Mouse (Mus musculus) hindbrain, embryonic 10.5 days (tissue): Measurements from ENCODE around the gene Usp49. TPM values are rescaled to one million over a fixed set of nuclear protein-coding genes. Genes with fewer than 3 reads are reported as not detected.
"Not testable (repeated sequence)": the region's sequence is repeated elsewhere in the genome, so short reads cannot be mapped to it uniquely, and the experiment has no call there.

ENCODE experiments used
- DNase-seq: peaks from one replicate; pipeline ENCODE4 v3.0.0-alpha.2; 2017; ENCODE audit warnings: low spot score
- H3K27ac ChIP-seq: fragments of 300-500 bp; sonication (generic); 2 replicates; pipeline ENCODE4 v1.5.1; 2016; ENCODE audit warnings: mild to moderate bottlenecking, moderate library complexity
- H3K27me3 ChIP-seq: fragments of 300-500 bp; sonication (generic); 2 replicates; pipeline ENCODE4 v1.6.1; 2016; ENCODE audit warnings: mild to moderate bottlenecking; ENCODE audit not compliant: poor library complexity, insufficient read depth, severe bottlenecking
- H3K36me3 ChIP-seq: fragments of 300-500 bp; sonication (generic); 2 replicates; pipeline ENCODE4 v1.6.1; 2016; ENCODE audit warnings: mild to moderate bottlenecking, moderate library complexity
- H3K4me1 ChIP-seq: fragments of 300-500 bp; sonication (generic); replicated peaks from 2 replicates; pipeline ENCODE4 v1.6.1; 2016; ENCODE audit warnings: mild to moderate bottlenecking
- H3K4me3 ChIP-seq: fragments of 300-500 bp; sonication (generic); 2 replicates; pipeline ENCODE4 v1.5.1; 2016; ENCODE audit warnings: mild to moderate bottlenecking, moderate library complexity
- H3K9me3 ChIP-seq: fragments of 300-500 bp; sonication (generic); 2 replicates; pipeline ENCODE4 v1.6.1; 2016; ENCODE audit warnings: mild to moderate bottlenecking, moderate library complexity
- WGBS: fragments of 180-500 bp; shearing (Covaris S2); methylation state at CpG from one replicate; pipeline ENCODE4 v1.1.7; 2016; 5-methylcytosine and 5-hydroxymethylcytosine counted together
- polyA plus RNA-seq: library from polyadenylated mRNA; unstranded; fragments of >200 nt; fragmentation: Nextera tagmentation; extraction: Ambion mirVana; gene quantifications from 2 replicates; pipeline ENCODE4 v1.2.1, GENCODE M21; 2016

Usp49 gene
- polyA plus RNA-seq, 1 experiment from 2014 or later = 8.4 TPM

DNA sequence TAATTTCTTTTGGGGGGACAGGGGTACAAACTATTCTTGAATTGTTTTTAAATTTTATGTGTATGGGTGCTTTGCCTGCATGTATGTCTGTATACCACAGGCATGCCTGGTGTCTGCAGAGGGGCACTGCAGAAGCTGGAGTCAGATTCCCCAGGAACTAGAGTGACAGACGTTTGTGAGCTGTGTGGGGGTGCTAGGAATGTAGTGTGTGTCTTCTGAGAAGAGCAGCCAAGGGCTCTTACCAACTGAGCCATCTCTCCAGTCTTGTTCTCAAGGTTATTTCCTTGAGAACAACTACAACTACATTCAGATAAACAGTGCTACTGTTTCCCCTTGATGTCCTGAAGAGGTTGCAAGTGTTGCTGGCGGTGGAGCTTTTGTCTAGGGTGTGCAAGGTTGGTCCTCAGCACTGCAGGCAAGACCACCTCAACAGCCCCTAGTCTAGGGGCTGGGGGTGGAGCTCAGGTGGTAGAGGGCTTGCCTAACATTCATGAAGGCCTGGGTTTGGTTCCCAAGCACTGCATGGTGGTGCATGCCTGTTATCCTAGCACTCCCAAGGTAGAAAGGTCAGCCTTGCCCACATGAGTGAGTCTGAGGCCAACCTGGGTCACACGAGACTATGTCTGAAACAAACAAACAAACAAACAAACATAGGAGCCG lies 1.8 kb downstream of the Usp49 start:
- no peak for DNase-seq
- H3K36me3 ChIP-seq = peaks cover 17% of the 10 kb centered on the region
- no peaks in the 10 kb centered on the region for H3K9me3 ChIP-seq
- no peak overlapping the region for H3K27ac ChIP-seq
- no peaks in the 10 kb centered on the region for H3K27me3 ChIP-seq
- 72% methylated on average over 4 of the region's 4 CpGs for WGBS
- H3K4me1 ChIP-seq = peaks cover 42% of the 10 kb centered on the region
- H3K4me3 ChIP-seq = no peak overlapping the region

DNA sequence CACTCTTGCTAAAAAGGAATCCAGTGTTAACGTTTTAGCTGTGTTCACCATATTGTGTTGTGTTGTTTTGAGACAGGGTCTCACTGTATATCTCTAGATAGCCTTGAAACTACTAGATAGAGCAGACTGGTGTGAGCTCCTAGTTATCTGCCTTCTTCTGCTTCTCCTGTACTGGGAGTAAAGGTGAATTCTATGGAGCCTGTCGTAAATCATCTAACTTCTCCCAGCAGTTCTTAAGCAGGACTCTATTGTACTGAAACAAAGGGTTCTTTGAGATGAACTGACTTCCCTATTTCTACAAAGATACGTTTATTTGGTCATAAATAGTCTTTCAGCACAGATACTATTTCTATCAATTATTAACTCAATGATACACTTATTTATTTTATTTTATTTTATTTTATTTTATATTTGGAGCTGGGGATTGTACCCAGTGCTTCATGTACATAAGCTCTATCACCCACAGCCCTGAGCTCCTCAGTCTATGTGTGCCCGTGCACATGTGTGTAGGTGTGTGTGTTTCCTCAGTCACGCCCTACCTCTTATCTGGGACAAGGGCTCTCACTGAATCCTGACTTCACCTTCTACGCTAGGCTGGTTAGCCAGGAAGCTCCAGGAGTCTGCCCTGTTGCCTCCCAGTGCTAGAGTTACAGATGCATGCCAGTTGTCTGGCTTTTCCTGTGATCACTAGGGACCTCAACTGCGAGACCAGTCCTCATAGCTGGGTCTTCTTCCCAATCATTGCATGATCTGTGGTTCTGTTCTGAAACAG lies 3.7 kb downstream of the Usp49 start:
- Histone ChIP-seq H3K27ac (no peak overlapping the region), H3K4me1 (peaks cover 33% of the 10 kb centered on the region), H3K36me3 (peaks cover 14% of the 10 kb centered on the region), H3K4me3 (no peak overlapping the region), H3K27me3 (no peaks in the 10 kb centered on the region), H3K9me3 (no peaks in the 10 kb centered on the region)
- 84% methylated on average over 7 of the region's 7 CpGs for WGBS
- DNase-seq = no peak

DNA sequence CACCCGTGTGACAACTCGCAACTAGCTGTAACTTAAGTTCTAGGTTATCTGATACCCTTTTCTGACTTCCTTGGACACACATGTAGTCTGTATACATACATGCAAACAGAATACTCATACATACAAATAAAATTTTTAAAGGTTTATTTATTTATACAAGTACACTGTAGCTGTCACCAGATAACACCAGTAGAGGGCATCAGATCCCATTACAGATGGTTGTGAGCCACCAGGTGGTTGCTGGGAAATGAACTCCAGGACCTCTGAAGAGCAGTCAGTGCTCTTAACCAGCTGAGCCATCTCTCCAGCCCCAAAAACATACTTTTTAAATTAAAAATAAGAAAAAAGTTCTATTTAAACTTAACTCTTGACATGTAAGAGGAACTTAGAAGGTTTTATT lies 12.5 kb downstream of the Usp49 start:
- Histone ChIP-seq H3K4me3 (no peak overlapping the region), H3K36me3 (no peaks in the 10 kb centered on the region), H3K27me3 (no peaks in the 10 kb centered on the region), H3K4me1 (peaks cover 6% of the 10 kb centered on the region; the same call in 1 of the 2 replicates), H3K9me3 (no peaks in the 10 kb centered on the region), H3K27ac (no peak overlapping the region)
- 87% methylated on average over 2 of the region's 2 CpGs for WGBS
- DNase-seq = no peak

DNA sequence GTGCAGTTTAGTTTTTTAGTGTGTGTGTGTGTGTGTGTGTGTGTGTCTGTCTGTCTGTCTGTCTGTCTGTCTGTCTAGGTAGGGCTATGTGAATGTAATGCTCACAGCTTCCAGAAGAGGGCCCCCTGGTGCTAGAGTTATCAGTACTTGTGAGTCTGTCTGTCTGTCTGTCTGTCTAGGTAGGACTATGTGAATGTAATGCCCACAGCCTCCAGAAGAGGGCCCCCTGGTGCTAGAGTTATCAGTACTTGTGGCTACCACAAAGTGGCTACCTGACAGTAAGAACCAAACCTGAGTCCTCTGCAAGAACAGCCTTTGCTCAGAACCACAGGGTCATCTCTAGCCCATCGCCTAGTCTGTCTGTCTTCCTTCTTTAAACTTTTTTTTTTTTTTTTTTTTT lies 16.2 kb downstream of the Usp49 start:
- H3K9me3 ChIP-seq = no peaks in the 10 kb centered on the region
- H3K27me3 ChIP-seq = no peaks in the 10 kb centered on the region
- H3K4me1 ChIP-seq = peaks cover 26% of the 10 kb centered on the region
- no peak overlapping the region for H3K4me3 ChIP-seq
- H3K27ac ChIP-seq = no peak overlapping the region
- 72% methylated on average over 1 of the region's 1 CpGs for WGBS
- H3K36me3 ChIP-seq = no peaks in the 10 kb centered on the region
- DNase-seq = peak; percentile 72

DNA sequence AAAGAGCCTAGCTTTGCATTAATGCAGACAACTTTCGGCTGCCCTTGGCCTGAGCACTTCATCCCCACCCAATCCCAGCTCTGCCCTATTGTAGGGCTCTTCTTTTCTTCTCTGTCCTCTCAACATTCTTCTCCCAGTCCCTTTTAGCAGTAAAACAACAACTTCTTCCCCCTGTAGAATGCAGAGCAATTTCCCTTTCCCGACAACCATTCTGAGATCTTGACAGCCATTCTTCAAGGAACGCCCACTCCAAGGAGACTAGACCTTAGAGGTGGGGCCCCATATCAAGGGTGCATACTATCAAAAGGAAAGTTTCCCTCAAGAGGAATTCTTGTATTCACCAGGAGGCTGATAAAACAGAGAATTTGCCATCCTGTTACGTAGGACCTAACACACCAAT lies 18.5 kb downstream of the Usp49 start:
- DNase-seq = peak; percentile 13
- peaks cover 38% of the 10 kb centered on the region for H3K4me1 ChIP-seq
- peaks cover 5% of the 10 kb centered on the region; the same call in 1 of the 2 replicates for H3K36me3 ChIP-seq
- H3K9me3 ChIP-seq = no peaks in the 10 kb centered on the region
- no peak overlapping the region for H3K4me3 ChIP-seq
- WGBS = 49% methylated on average over 4 of the region's 4 CpGs
- no peaks in the 10 kb centered on the region for H3K27me3 ChIP-seq
- peak overlapping the region; percentile 78; the same call in 1 of the 2 replicates for H3K27ac ChIP-seq

DNA sequence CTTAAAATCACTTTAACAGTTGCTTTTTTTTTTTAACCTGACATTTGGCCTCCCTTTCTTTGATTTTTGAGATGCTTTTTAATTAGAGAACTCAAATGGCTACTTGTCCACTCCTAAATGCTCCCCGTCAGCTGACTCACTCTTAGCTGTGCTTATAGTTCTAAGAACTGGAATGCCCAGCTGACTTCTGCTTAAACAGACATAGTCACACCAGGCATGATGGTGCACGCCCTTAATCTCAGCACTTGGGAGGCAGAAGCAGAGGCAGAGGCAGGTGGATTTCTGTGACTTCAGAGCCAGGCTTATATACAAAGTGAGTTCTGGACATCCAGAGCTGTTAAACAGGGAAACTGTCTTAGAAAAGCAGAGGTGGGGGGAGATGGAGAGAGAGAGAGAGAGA lies 21.5 kb downstream of the Usp49 start:
- Histone ChIP-seq H3K27me3 (no peaks in the 10 kb centered on the region), H3K9me3 (no peaks in the 10 kb centered on the region), H3K36me3 (peaks cover 9% of the 10 kb centered on the region; the same call in 1 of the 2 replicates), H3K4me1 (peaks cover 38% of the 10 kb centered on the region), H3K4me3 (no peak overlapping the region), H3K27ac (peak overlapping the region; percentile 78)
- 68% methylated on average over 2 of the region's 2 CpGs for WGBS
- DNase-seq = no peak

DNA sequence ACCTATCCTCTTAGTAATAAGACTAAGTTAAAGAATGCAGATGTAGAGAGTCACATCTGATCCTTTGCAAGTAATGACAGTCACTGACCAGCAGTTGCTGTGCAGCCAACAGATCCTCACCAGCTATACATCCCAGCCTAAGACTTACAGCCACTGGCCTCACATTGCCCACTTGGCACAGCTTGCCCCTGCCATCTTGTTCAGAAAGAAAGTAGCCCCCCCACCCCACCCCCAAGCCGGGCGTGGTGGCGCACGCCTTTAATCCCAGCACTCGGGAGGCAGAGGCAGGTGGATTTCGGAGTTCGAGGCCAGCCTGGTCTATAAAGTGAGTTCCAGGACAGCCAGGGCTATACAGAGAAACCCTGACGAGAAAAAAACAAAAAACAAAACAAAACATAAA lies 23.9 kb downstream of the Usp49 start:
- not testable (repeated sequence) for H3K27me3 ChIP-seq, H3K4me3 ChIP-seq, DNase-seq, H3K36me3 ChIP-seq, H3K9me3 ChIP-seq, H3K27ac ChIP-seq
- 92% methylated on average over 8 of the region's 8 CpGs for WGBS
- peaks cover 23% of the 10 kb centered on the region for H3K4me1 ChIP-seq

DNA sequence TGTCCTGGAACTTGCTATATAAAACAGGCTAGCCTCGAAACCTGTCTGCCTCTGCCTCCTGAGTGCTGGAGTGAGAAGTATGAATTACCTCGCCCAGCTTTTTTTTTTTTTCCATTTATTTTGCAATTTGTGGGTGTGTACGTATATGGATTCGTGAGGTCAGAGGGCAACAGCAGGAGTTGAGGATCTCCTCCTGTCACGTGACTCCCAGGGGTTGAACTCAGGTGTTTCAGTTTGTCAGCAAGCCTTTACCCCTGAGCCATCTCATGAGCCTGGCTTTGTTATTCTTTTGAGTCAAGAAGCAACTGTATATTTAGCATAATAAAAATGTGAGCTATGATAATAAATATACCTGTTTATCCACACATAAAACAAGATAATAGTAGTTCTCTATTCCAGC lies 25.2 kb downstream of the Usp49 start:
- Histone ChIP-seq H3K4me1 (peaks cover 21% of the 10 kb centered on the region), H3K36me3 (peaks cover 11% of the 10 kb centered on the region; the same call in 1 of the 2 replicates), H3K9me3 (no peaks in the 10 kb centered on the region), H3K27ac (no peak overlapping the region), H3K27me3 (no peaks in the 10 kb centered on the region), H3K4me3 (no peak overlapping the region)
- no peak for DNase-seq
- WGBS = 81% methylated on average over 5 of the region's 5 CpGs

DNA sequence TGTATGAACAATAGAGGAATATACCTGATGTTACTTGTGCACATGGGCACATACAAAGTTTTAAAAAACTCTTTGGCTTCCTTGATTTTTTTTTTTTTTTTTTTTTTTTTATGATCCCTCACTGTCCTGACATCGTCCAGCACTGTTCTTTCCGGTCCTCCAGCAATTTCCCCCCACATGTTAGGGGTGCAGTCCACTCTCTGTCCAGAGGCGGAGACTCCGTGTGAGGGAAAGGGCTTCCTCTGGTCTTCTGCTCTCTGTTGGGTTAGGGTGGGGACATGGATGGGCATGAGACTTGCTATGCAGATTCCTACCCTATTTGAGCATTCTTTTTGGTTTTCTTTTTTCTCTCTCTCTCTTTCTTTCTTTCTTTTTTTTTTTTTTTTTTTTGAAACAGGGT lies 27.4 kb downstream of the Usp49 start:
- Histone ChIP-seq H3K27ac (no peak overlapping the region), H3K9me3 (no peaks in the 10 kb centered on the region), H3K4me3 (no peak overlapping the region), H3K4me1 (peaks cover 1% of the 10 kb centered on the region; the same call in 1 of the 2 replicates), H3K27me3 (no peaks in the 10 kb centered on the region), H3K36me3 (peaks cover 11% of the 10 kb centered on the region; the same call in 1 of the 2 replicates)
- DNase-seq = no peak
- WGBS = 89% methylated on average over 4 of the region's 4 CpGs

DNA sequence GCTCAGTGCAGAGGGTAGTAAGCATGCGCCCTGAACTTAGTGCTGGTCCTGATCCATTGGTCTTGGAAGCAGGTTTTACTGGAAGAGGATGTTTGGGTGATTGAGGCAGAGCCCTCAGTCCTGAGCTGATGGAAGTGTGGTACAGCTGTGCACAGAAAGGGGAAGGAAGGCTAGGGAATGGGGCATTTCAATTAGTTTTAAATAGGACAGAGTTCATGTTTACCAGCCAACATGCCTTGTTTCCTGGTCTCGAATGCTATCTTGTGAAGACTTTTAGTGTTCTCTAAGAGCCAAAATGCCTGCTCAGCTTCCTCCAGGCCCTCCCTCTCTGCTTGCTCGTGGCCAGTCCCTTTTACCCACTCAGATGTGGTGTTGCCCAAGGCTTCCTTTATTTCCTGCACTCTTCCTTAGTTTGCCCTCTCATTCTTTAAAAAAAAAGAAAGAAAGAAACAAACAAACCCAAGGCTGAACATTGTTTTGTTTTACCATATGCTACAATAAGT lies 28.3 kb downstream of the Usp49 start:
- H3K36me3 ChIP-seq = peaks cover 6% of the 10 kb centered on the region; the same call in 1 of the 2 replicates

DNA sequence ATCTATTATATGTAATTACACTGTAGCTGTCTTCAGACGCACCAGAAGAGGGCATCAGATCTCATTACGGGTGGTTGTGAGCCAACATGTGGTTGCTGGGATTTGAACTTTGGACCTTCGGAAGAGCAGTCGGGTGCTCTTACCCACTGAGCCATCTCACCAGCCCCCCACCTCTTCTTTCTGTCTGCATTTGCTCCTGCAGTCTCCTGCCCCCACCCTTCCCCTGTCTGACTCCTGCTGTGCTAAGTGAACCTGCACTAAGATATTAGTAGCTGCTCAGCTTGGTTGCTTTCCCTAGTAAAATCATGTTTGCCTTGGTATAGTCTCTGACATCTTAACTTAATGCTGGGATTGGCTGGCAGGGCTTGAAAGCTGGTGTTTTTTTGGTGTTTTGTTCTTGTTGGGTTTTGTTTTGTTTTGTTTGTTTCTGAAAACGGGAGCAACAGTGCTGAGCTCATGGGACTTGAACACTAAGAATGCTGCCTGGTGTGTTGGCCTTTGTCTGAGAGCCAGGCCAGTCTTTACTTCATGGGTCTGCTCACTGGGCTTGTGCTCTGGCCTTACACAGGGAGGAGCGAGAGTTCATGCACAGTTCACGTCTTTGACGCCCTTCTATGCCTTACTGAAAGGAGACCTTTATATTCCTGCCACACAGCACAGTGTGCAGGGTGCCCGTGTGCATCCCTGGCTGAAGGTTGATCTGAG lies 32.7 kb downstream of the Usp49 start:
- WGBS = 43% methylated on average over 9 of the region's 9 CpGs
- H3K27ac ChIP-seq = peak overlapping the region; percentile 56; the same call in 1 of the 2 replicates

More for the DNA sequence above, 28.3 kb downstream of the Usp49 start:
- WGBS = 85% methylated on average over 3 of the region's 3 CpGs
- no peaks in the 10 kb centered on the region for H3K27me3 ChIP-seq
- H3K27ac ChIP-seq = no peak overlapping the region
- DNase-seq = no peak
- peaks cover 6% of the 10 kb centered on the region; the same call in 1 of the 2 replicates for H3K4me1 ChIP-seq
- no peak overlapping the region for H3K4me3 ChIP-seq
- H3K9me3 ChIP-seq = no peaks in the 10 kb centered on the region

DNA sequence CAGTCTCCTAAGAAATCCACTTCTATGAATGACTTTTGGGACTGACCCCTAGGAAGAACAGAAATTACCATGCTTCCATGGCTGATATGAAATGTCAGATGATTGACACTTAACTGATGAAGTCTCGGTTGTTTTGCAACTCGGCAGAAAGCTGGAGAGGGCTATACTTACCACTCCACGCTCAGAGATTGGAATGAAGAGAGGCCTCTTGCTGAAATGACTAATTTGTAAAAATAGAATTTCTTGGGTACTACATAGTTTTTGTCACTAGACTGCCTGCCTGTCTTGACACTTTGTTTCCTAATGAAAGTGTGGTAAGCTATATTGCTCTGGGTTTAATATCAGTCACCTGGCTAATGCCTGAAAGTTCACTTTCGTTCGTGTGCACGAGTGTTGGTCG lies 34.0 kb downstream of the Usp49 start:
- no peak for DNase-seq
- Histone ChIP-seq H3K4me3 (no peak overlapping the region), H3K4me1 (peaks cover 12% of the 10 kb centered on the region; the same call in 1 of the 2 replicates), H3K27me3 (no peaks in the 10 kb centered on the region), H3K9me3 (no peaks in the 10 kb centered on the region), H3K36me3 (0 out of 2 replicates have a peak, but pooled peaks cover 2% of the 10 kb centered on the region), H3K27ac (no peak overlapping the region)
- WGBS = 89% methylated on average over 7 of the region's 7 CpGs

More for the DNA sequence above, 32.7 kb downstream of the Usp49 start:
- Histone ChIP-seq H3K36me3 (0 out of 2 replicates have a peak, but pooled peaks cover 2% of the 10 kb centered on the region), H3K4me3 (no peak overlapping the region), H3K9me3 (no peaks in the 10 kb centered on the region), H3K4me1 (peaks cover 12% of the 10 kb centered on the region; the same call in 1 of the 2 replicates), H3K27me3 (no peaks in the 10 kb centered on the region)
- DNase-seq = peak; percentile 42
